17 mouse cellular contexts compared by ENCODE assay signal in the genomic region with DNA sequence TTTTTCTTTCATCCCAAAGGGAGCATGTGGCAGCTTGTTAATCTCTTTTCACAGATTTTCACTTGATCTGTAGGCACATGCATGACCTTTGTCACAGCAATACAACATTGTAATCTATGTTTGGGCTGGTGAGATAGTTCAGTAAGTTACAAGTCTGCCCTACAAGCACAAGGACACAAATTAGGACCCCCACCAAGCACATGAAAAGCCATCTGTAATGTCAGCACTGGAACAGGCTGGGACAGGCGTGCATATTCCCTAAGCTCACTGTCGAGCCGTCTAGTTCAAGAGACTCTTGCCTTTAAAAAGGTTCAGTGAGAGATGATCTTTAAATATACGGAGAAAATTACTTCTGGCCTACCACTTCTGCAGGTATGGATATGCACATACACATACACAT. TPM values are rescaled to one million over a fixed set of nuclear protein-coding genes. Genes with fewer than 3 reads are reported as not detected.
"Had no signal": no experiment of that assay in that cellular context is flagged by ENCODE, and none has a peak within 500 bp of the region (broad histone marks: within the 10 kb centered on the region; RNA-seq: fewer than 3 reads in every experiment).

No protein-coding gene starts in this region.

- DNase-seq: lung, adult 2 months; lung, postnatal 14 days; lung, postnatal 36 days; right cerebral cortex, postnatal 14 days; thymus, adult 2 months; thymus, postnatal 25 days; thymus, postnatal 4 days had no signal

- ATAC-seq: lung, postnatal 0 days; midbrain, embryonic 13.5 days; midbrain, embryonic 15.5 days had no signal

- H3K9me3 ChIP-seq: lung, embryonic 15.5 days; megakaryocyte, embryonic 14.5 days; midbrain, embryonic 13.5 days; midbrain, embryonic 15.5 days; neural tube, embryonic 12.5 days; stomach, embryonic 15.5 days had no signal

- H3K27ac ChIP-seq: lung, embryonic 15.5 days; macrophage; midbrain, embryonic 13.5 days; midbrain, embryonic 15.5 days; neural tube, embryonic 12.5 days; stomach, embryonic 15.5 days; stomach, postnatal 0 days had no signal

- H3K4me1 ChIP-seq: lung, embryonic 15.5 days; neural tube, embryonic 12.5 days; stomach, embryonic 15.5 days had no signal

- H3K9ac ChIP-seq: lung, embryonic 15.5 days; midbrain, embryonic 13.5 days; midbrain, embryonic 15.5 days; neural tube, embryonic 12.5 days; stomach, embryonic 15.5 days had no signal

- H3K36me3 ChIP-seq: lung, embryonic 15.5 days; midbrain, embryonic 13.5 days; midbrain, embryonic 15.5 days; neural tube, embryonic 12.5 days; stomach, embryonic 15.5 days had no signal

- H3K4me2 ChIP-seq: lung, embryonic 15.5 days; midbrain, embryonic 11.5 days; midbrain, embryonic 13.5 days; midbrain, embryonic 15.5 days; neural tube, embryonic 12.5 days; stomach, embryonic 15.5 days had no signal

- H3K4me3 ChIP-seq: lung, embryonic 15.5 days; megakaryocyte, embryonic 14.5 days; midbrain, embryonic 13.5 days; midbrain, embryonic 15.5 days; neural tube, embryonic 12.5 days; stomach, embryonic 15.5 days had no signal

- H3K27me3 ChIP-seq: lung, embryonic 15.5 days; megakaryocyte, embryonic 14.5 days; midbrain, embryonic 13.5 days; midbrain, embryonic 15.5 days; neural tube, embryonic 12.5 days; stomach, embryonic 15.5 days had no signal

RNA-seq across cellular contexts. Expression of gene Nap1l5, which starts 47.4 kb away (rescaled TPM):
- polyA plus RNA-seq: macrophage had no signal
